Mouse (Mus musculus) lung, adult 10 weeks (tissue): ENCODE measurements around the gene Cops9. TPM values are rescaled to one million over a fixed set of nuclear protein-coding genes. Genes with fewer than 3 reads are reported as not detected.

Experiments used
- polyA plus RNA-seq: library from polyadenylated mRNA; stranded (reverse); fragments of 350-450 nt; fragmentation: Illumina TruSeq; extraction: RNeasy Lipid Tissue Mini Kit (QIAGEN cat#74804); gene quantifications from one replicate; pipeline ENCODE4 v1.2.3, GENCODE M21; 2014; ENCODE audit warnings: low read depth, low replicate concordance; ENCODE audit not compliant: insufficient read depth

Cops9 gene
- polyA plus RNA-seq, result 368 TPM

GRCm38 (mm10) chr1:92641514-92642272 lies at the start of gene Cops9:
Gene Cops9 (minus strand): TSS chr1:92641985.

GRCm38 (mm10) chr1:92648673-92649072 lies 6.9 kb upstream of the Cops9 start, which contains the start of gene Otos:
Gene Otos (minus strand): TSS chr1:92648841.

GRCm38 (mm10) chr1:92617488-92617887 lies 24.3 kb downstream of the Cops9 start, which contains the start of gene Olfr12:
Gene Olfr12 (plus strand): TSS chr1:92617788.

GRCm38 (mm10) chr1:92605482-92605881 lies 36.3 kb downstream of the Cops9 start, which contains the start of gene Olfr1410:
Gene Olfr1410 (plus strand): TSS chr1:92605782.

GRCm38 (mm10) chr1:92594111-92594510 lies 47.7 kb downstream of the Cops9 start, which contains the start of gene Olfr1411:
Gene Olfr1411 (plus strand): TSS chr1:92594411.

Other genes with a start within 250 kb of the Cops9 start
- 51.2 TPM for gene Ndufa10, start 168.1 kb downstream of the Cops9 start, polyA plus RNA-seq
- gene Olfr1416, start 156.9 kb downstream of the Cops9 start, polyA plus RNA-seq, result not detected
- gene Olfr1415, start 145.9 kb downstream of the Cops9 start, polyA plus RNA-seq, result not detected
- gene Olfr1414, start 123.3 kb downstream of the Cops9 start, polyA plus RNA-seq, result not detected
- gene Olfr1413, start 70.7 kb downstream of the Cops9 start, polyA plus RNA-seq, result not detected
- gene Olfr1412, start 56.2 kb downstream of the Cops9 start, polyA plus RNA-seq, result not detected
- gene Olfr1411, start 47.6 kb downstream of the Cops9 start, polyA plus RNA-seq, result not detected
- not detected for gene Olfr1410, start 36.2 kb downstream of the Cops9 start, polyA plus RNA-seq
- not detected for gene Olfr12, start 24.2 kb downstream of the Cops9 start, polyA plus RNA-seq
- gene Otos, start 6.9 kb upstream of the Cops9 start, polyA plus RNA-seq, result not detected
- gene Gpc1, start 189.7 kb upstream of the Cops9 start, polyA plus RNA-seq, result 8.7 TPM